Mouse (Mus musculus) myocyte (in vitro differentiated cells): ENCODE data around the gene Ptpn13.

ENCODE experiments used
- POLR2A ChIP-seq: IDR thresholded peaks from one replicate; pipeline ENCODE4 v1.6.1; 2011; ENCODE audit warnings: low read depth, mild to moderate bottlenecking, control low read depth, moderate library complexity; ENCODE audit not compliant: insufficient read length
- USF1 ChIP-seq: IDR thresholded peaks from one replicate; pipeline ENCODE4 v1.6.1; 2011; ENCODE audit warnings: low read depth, mild to moderate bottlenecking, control low read depth, moderate library complexity

GRCm38 (mm10) chr5:103393752-103394151 is 31.2 kb upstream of the Ptpn13 start:
- TF ChIP-seq POLR2A: no peak
- no peak for TF ChIP-seq USF1
